Mouse (Mus musculus): ENCODE measurements at regions not wholly inside any gene's neighbourhood (a gene's known extent, or its start where the extent isn't known, plus 50 kb on each side); places are given as distances from the start of the nearest gene placed in this dataset.

GRCm38 (mm10) chr9:50395543-50395942 is 50.8 kb upstream of the Rpl10-ps3 start:
- DNase-seq (ENCODE audit: low spot score) = no peak
- H3K4me2 ChIP-seq (ENCODE audit: low read depth, low read length, severe bottlenecking) = no peak overlapping the region
- H3K4me1 ChIP-seq (replicated peaks; ENCODE audit: control insufficient read depth, insufficient read depth, low read length) = no peaks in the 10 kb centered on the region
- no peaks in the 10 kb centered on the region for H3K9me3 ChIP-seq (ENCODE audit: control insufficient read depth, low read length)
- no peaks in the 10 kb centered on the region for H3K27me3 ChIP-seq (ENCODE audit: control insufficient read depth, insufficient read depth, low read length)
- H3K36me3 ChIP-seq (ENCODE audit: control insufficient read depth, insufficient read depth, low read length) = no peaks in the 10 kb centered on the region
- no peak overlapping the region for H3K27ac ChIP-seq (ENCODE audit: low read depth, low read length)
- no peak overlapping the region for H3K4me3 ChIP-seq (ENCODE audit: low read depth, low read length)
- H3K9ac ChIP-seq (ENCODE audit: low read length) = no peak overlapping the region
- ATAC-seq (replicated peaks; ENCODE audit: low FRiP score) = no peak
- 93% methylated on average over 3 of the region's 3 CpGs for WGBS

GRCm38 (mm10) chr9:50396051-50396450 is 51.3 kb upstream of the Rpl10-ps3 start:
- no peaks in the 10 kb centered on the region for H3K27me3 ChIP-seq (ENCODE audit: control insufficient read depth, insufficient read depth, low read length)
- H3K36me3 ChIP-seq (ENCODE audit: control insufficient read depth, insufficient read depth, low read length) = no peaks in the 10 kb centered on the region
- ATAC-seq (replicated peaks; ENCODE audit: low FRiP score) = no peak
- no peak for DNase-seq (ENCODE audit: low spot score)
- H3K9me3 ChIP-seq (ENCODE audit: control insufficient read depth, low read length) = no peaks in the 10 kb centered on the region
- no peak overlapping the region for H3K4me2 ChIP-seq (ENCODE audit: low read depth, low read length, severe bottlenecking)
- H3K9ac ChIP-seq (ENCODE audit: low read length) = no peak overlapping the region
- H3K4me3 ChIP-seq (ENCODE audit: low read depth, low read length) = no peak overlapping the region
- WGBS = 90% methylated on average over 7 of the region's 7 CpGs
- no peak overlapping the region for H3K27ac ChIP-seq (ENCODE audit: low read depth, low read length)
- no peaks in the 10 kb centered on the region for H3K4me1 ChIP-seq (replicated peaks; ENCODE audit: control insufficient read depth, insufficient read depth, low read length)

DNA sequence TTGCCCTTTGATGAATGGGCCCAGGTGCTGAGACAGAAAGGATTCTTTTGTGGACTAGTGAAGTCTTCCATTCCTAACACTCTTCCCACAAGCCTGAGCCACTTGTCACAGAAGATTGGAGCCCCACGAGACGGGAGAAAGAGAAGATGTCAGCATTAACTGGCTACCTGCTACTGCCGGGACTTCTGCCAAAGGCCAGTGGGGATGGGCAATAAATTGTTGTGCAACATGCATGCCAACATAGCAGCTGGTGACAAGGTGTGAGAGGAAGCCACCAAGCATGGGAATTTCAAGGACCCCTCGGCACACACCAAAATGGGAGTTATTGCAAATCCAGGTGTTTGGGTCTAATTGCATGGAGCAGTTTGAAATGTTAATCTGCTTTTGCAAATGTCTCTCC is 63.6 kb upstream of the Rpl10-ps3 start:
- H3K27ac ChIP-seq (ENCODE audit: low read depth, low read length) = no peak overlapping the region
- H3K9me3 ChIP-seq (ENCODE audit: control insufficient read depth, low read length) = no peaks in the 10 kb centered on the region
- H3K4me1 ChIP-seq (replicated peaks; ENCODE audit: control insufficient read depth, insufficient read depth, low read length) = no peaks in the 10 kb centered on the region
- no peak overlapping the region for H3K9ac ChIP-seq (ENCODE audit: low read length)
- no peak for DNase-seq (ENCODE audit: low spot score)
- no peak for ATAC-seq (replicated peaks; ENCODE audit: low FRiP score)
- H3K36me3 ChIP-seq (ENCODE audit: control insufficient read depth, insufficient read depth, low read length) = no peaks in the 10 kb centered on the region
- H3K4me3 ChIP-seq (ENCODE audit: low read depth, low read length) = no peak overlapping the region
- no peak overlapping the region for H3K4me2 ChIP-seq (ENCODE audit: low read depth, low read length, severe bottlenecking)
- no peaks in the 10 kb centered on the region for H3K27me3 ChIP-seq (ENCODE audit: control insufficient read depth, insufficient read depth, low read length)
- WGBS = 86% methylated on average over 4 of the region's 4 CpGs

GRCm38 (mm10) chr9:50408845-50409244 is 64.1 kb upstream of the Rpl10-ps3 start:
- H3K27ac ChIP-seq (ENCODE audit: low read depth, low read length) = no peak overlapping the region

GRCm38 (mm10) chr9:50412986-50413385 is 68.2 kb upstream of the Rpl10-ps3 start:
- ATAC-seq (replicated peaks; ENCODE audit: low FRiP score) (no peak), DNase-seq (ENCODE audit: low spot score) (no peak)
- WGBS = 93% methylated on average over 8 of the region's 8 CpGs

More at GRCm38 (mm10) chr9:50408845-50409244, 64.1 kb upstream of the Rpl10-ps3 start:
- Histone ChIP-seq H3K9ac (ENCODE audit: low read length) (no peak overlapping the region), H3K4me2 (ENCODE audit: low read depth, low read length, severe bottlenecking) (no peak overlapping the region), H3K4me3 (ENCODE audit: low read depth, low read length) (no peak overlapping the region), H3K4me1 (replicated peaks; ENCODE audit: control insufficient read depth, insufficient read depth, low read length) (no peaks in the 10 kb centered on the region), H3K36me3 (ENCODE audit: control insufficient read depth, insufficient read depth, low read length) (no peaks in the 10 kb centered on the region), H3K9me3 (ENCODE audit: control insufficient read depth, low read length) (no peaks in the 10 kb centered on the region), H3K27me3 (ENCODE audit: control insufficient read depth, insufficient read depth, low read length) (no peaks in the 10 kb centered on the region)
- ATAC-seq (replicated peaks; ENCODE audit: low FRiP score) = no peak
- no peak for DNase-seq (ENCODE audit: low spot score)
- 74% methylated on average over 4 of the region's 4 CpGs for WGBS

GRCm38 (mm10) chr9:50413514-50414335 is 69.0 kb upstream of the Rpl10-ps3 start:
- no peaks in the 10 kb centered on the region for H3K9me3 ChIP-seq (ENCODE audit: control insufficient read depth, low read length)
- DNase-seq (ENCODE audit: low spot score) = no peak
- H3K4me2 ChIP-seq (ENCODE audit: low read depth, low read length, severe bottlenecking) = no peak overlapping the region
- H3K36me3 ChIP-seq (ENCODE audit: control insufficient read depth, insufficient read depth, low read length) = no peaks in the 10 kb centered on the region
- H3K27ac ChIP-seq (ENCODE audit: low read depth, low read length) = no peak overlapping the region
- no peaks in the 10 kb centered on the region for H3K4me1 ChIP-seq (replicated peaks; ENCODE audit: control insufficient read depth, insufficient read depth, low read length)
- no peak overlapping the region for H3K9ac ChIP-seq (ENCODE audit: low read length)
- ATAC-seq (replicated peaks; ENCODE audit: low FRiP score) = no peak
- WGBS = 88% methylated on average over 9 of the region's 9 CpGs
- H3K4me3 ChIP-seq (ENCODE audit: low read depth, low read length) = no peak overlapping the region
- H3K27me3 ChIP-seq (ENCODE audit: control insufficient read depth, insufficient read depth, low read length) = no peaks in the 10 kb centered on the region

More at GRCm38 (mm10) chr9:50412986-50413385, 68.2 kb upstream of the Rpl10-ps3 start:
- Histone ChIP-seq H3K27ac (ENCODE audit: low read depth, low read length) (no peak overlapping the region), H3K9ac (ENCODE audit: low read length) (no peak overlapping the region), H3K9me3 (ENCODE audit: control insufficient read depth, low read length) (no peaks in the 10 kb centered on the region), H3K4me1 (replicated peaks; ENCODE audit: control insufficient read depth, insufficient read depth, low read length) (no peaks in the 10 kb centered on the region), H3K27me3 (ENCODE audit: control insufficient read depth, insufficient read depth, low read length) (no peaks in the 10 kb centered on the region), H3K36me3 (ENCODE audit: control insufficient read depth, insufficient read depth, low read length) (no peaks in the 10 kb centered on the region), H3K4me2 (ENCODE audit: low read depth, low read length, severe bottlenecking) (no peak overlapping the region), H3K4me3 (ENCODE audit: low read depth, low read length) (no peak overlapping the region)

- no peaks in the 10 kb centered on the region for H3K27me3 ChIP-seq (ENCODE audit: control insufficient read depth, insufficient read depth, low read length)
- no peaks in the 10 kb centered on the region for H3K4me1 ChIP-seq (replicated peaks; ENCODE audit: control insufficient read depth, insufficient read depth, low read length)
- no peaks in the 10 kb centered on the region for H3K9me3 ChIP-seq (ENCODE audit: control insufficient read depth, low read length)
- no peak overlapping the region for H3K9ac ChIP-seq (ENCODE audit: low read length)
- H3K4me2 ChIP-seq (ENCODE audit: low read depth, low read length, severe bottlenecking) = no peak overlapping the region
- H3K4me3 ChIP-seq (ENCODE audit: low read depth, low read length) = no peak overlapping the region
- no peak overlapping the region for H3K27ac ChIP-seq (ENCODE audit: low read depth, low read length)
- DNase-seq (ENCODE audit: low spot score) (no peak), ATAC-seq (replicated peaks; ENCODE audit: low FRiP score) (no peak)
- 85% methylated on average over 6 of the region's 6 CpGs for WGBS
- no peaks in the 10 kb centered on the region for H3K36me3 ChIP-seq (ENCODE audit: control insufficient read depth, insufficient read depth, low read length)
Observed at GRCm38 (mm10) chr9:50414796-50415340, 70.1 kb upstream of the Rpl10-ps3 start.

- H3K4me1 ChIP-seq (replicated peaks; ENCODE audit: control insufficient read depth, insufficient read depth, low read length) = no peaks in the 10 kb centered on the region
- no peak overlapping the region for H3K9ac ChIP-seq (ENCODE audit: low read length)
- no peaks in the 10 kb centered on the region for H3K9me3 ChIP-seq (ENCODE audit: control insufficient read depth, low read length)
- 78% methylated on average over 3 of the region's 3 CpGs for WGBS
- no peaks in the 10 kb centered on the region for H3K36me3 ChIP-seq (ENCODE audit: control insufficient read depth, insufficient read depth, low read length)
- DNase-seq (ENCODE audit: low spot score) (no peak), ATAC-seq (replicated peaks; ENCODE audit: low FRiP score) (no peak)
- H3K4me3 ChIP-seq (ENCODE audit: low read depth, low read length) = no peak overlapping the region
- no peak overlapping the region for H3K4me2 ChIP-seq (ENCODE audit: low read depth, low read length, severe bottlenecking)
- no peak overlapping the region for H3K27ac ChIP-seq (ENCODE audit: low read depth, low read length)
- no peaks in the 10 kb centered on the region for H3K27me3 ChIP-seq (ENCODE audit: control insufficient read depth, insufficient read depth, low read length)
Observed at GRCm38 (mm10) chr9:50416677-50417076, 71.9 kb upstream of the Rpl10-ps3 start.

DNA sequence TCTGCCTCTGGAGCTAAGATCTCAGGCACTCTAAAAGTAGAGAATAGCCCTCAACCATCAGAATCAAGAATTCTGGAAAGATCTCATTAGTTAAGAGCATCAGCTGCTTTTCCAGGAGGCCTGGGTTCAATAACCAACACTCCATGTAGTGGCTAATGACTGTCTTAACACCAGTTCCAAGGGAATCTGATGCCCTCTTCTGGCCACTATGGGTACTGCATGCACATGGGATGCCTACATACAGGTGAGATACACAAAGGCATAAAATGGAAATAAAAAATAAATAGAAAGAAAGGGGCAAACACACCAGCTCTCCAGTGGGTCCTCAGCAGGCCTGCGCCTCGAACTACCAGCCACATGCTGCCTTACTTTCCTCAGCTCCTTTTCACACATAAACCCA is 73.3 kb upstream of the Plet1 start:
- Histone ChIP-seq H3K4me1 (replicated peaks; ENCODE audit: control insufficient read depth, insufficient read depth, low read length) (no peaks in the 10 kb centered on the region), H3K4me2 (ENCODE audit: low read depth, low read length, severe bottlenecking) (no peak overlapping the region), H3K4me3 (ENCODE audit: low read depth, low read length) (no peak overlapping the region), H3K27ac (ENCODE audit: low read depth, low read length) (no peak overlapping the region), H3K27me3 (ENCODE audit: control insufficient read depth, insufficient read depth, low read length) (no peaks in the 10 kb centered on the region), H3K9ac (ENCODE audit: low read length) (no peak overlapping the region), H3K36me3 (ENCODE audit: control insufficient read depth, insufficient read depth, low read length) (no peaks in the 10 kb centered on the region), H3K9me3 (ENCODE audit: control insufficient read depth, low read length) (no peaks in the 10 kb centered on the region)
- DNase-seq (ENCODE audit: low spot score) = peak; percentile 57
- WGBS = 100% methylated on average over 2 of the region's 2 CpGs
- no peak for ATAC-seq (replicated peaks; ENCODE audit: low FRiP score)

Data from forebrain, embryonic 11.5 days (tissue).